9 mouse cellular contexts compared by ENCODE assay signal in genomic region chr9:59680534-59680875, GRCm38 (mm10). TPM values are rescaled to one million over a fixed set of nuclear protein-coding genes. Genes with fewer than 3 reads are reported as not detected.
A peak's percentile ranks its signal among the peaks of the same experiment; 100 is the strongest.
DNase-seq lines count a peak whose midpoint lies in the region; ATAC-seq and TF ChIP-seq lines count a peak whose summit lies in the region.
"Had no signal": no experiment of that assay in that cellular context is flagged by ENCODE, and none has a peak within 500 bp of the region (broad histone marks: within the 10 kb centered on the region; RNA-seq: fewer than 3 reads in every experiment).

No protein-coding gene starts in this region.

- intact Hi-C loops in heart, postnatal 10 days (cut with DNase I) = no loop called here

- peak; percentile 14; the same call in 1 of the 2 replicates for ATAC-seq in heart, embryonic 15.5 days (replicated peaks; ENCODE audit: insufficient number of reproducible peaks, insufficient read depth, low FRiP score, low read depth)
- peak; percentile 26; the same call in 1 of the 2 replicates for ATAC-seq in forebrain, embryonic 16.5 days
- ATAC-seq in liver, embryonic 16.5 days (ENCODE audit: low read depth) = 0 out of 2 replicates have a peak, but pooled peaks have one; percentile 14

- peak overlapping the region; percentile 49 for H3K4me3 ChIP-seq in heart, embryonic 15.5 days
- peak overlapping the region; percentile 70 for H3K4me3 ChIP-seq in ES-Bruce4 (ENCODE audit: low read depth, low read length)
- peak overlapping the region; percentile 66 for H3K4me3 ChIP-seq in forebrain, embryonic 16.5 days (replicated peaks; ENCODE audit: low read length)
- peak overlapping the region; percentile 41 for H3K4me3 ChIP-seq in liver, embryonic 16.5 days (ENCODE audit: low read depth, low read length)

- no peak for DNase-seq in heart, postnatal 10 days
- DNase-seq in adrenal gland, postnatal 25 days = no peak
- no peak for DNase-seq in left cerebral cortex, adult 9 months (ENCODE audit: low spot score in 2 of 2)
- no peak for DNase-seq in adrenal gland, adult (ENCODE audit: inconsistent age in 2 of 2, low spot score in 1 of 2)

- TF ChIP-seq EP300 in ES-Bruce4 (IDR thresholded peaks at IDR 0.05; ENCODE audit: insufficient read depth, low read depth, low read length) = no peak

- TF ChIP-seq POLR2A in ES-Bruce4 (IDR thresholded peaks at IDR 0.05; ENCODE audit: insufficient read depth, low read length) = no peak

- H3K27ac ChIP-seq in heart, embryonic 15.5 days = no peak overlapping the region
- no peak overlapping the region for H3K27ac ChIP-seq in ES-Bruce4 (ENCODE audit: insufficient read depth, low read length)
- no peak overlapping the region for H3K27ac ChIP-seq in forebrain, embryonic 16.5 days (ENCODE audit: low read length)
- H3K27ac ChIP-seq in liver, embryonic 16.5 days (ENCODE audit: low read length) = no peak overlapping the region

- H3K27me3 ChIP-seq in heart, embryonic 15.5 days = peaks cover 17% of the 10 kb centered on the region
- H3K27me3 ChIP-seq in ES-Bruce4 (ENCODE audit: control insufficient read depth, insufficient read depth, low read length, poor library complexity, severe bottlenecking) = no peaks in the 10 kb centered on the region
- H3K27me3 ChIP-seq in forebrain, embryonic 16.5 days (replicated peaks; ENCODE audit: control insufficient read depth, insufficient read depth, low read length) = no peaks in the 10 kb centered on the region; the same call in 1 of the 2 replicates
- H3K27me3 ChIP-seq in liver, embryonic 16.5 days (ENCODE audit: control insufficient read depth, insufficient read depth, low read depth, low read length) = peaks cover 54% of the 10 kb centered on the region

- H3K4me1 ChIP-seq in heart, embryonic 15.5 days (replicated peaks) = peaks cover 18% of the 10 kb centered on the region
- no peaks in the 10 kb centered on the region for H3K4me1 ChIP-seq in ES-Bruce4 (ENCODE audit: control insufficient read depth, insufficient read depth, low read length)
- H3K4me1 ChIP-seq in forebrain, embryonic 16.5 days (replicated peaks; ENCODE audit: control insufficient read depth, insufficient read depth, low read length) = peaks cover 12% of the 10 kb centered on the region
- H3K4me1 ChIP-seq in liver, embryonic 16.5 days (ENCODE audit: control insufficient read depth, low read depth, low read length) = peaks cover 7% of the 10 kb centered on the region

- 19% methylated on average over 16 of the region's 16 CpGs for WGBS in heart, embryonic 15.5 days
- WGBS in forebrain, embryonic 16.5 days = 10% methylated on average over 16 of the region's 16 CpGs
- 27% methylated on average over 16 of the region's 16 CpGs for WGBS in liver, embryonic 16.5 days (ENCODE audit: insufficient replicate concordance)

- H3K9me3 ChIP-seq in heart, embryonic 15.5 days (replicated peaks) = no peaks in the 10 kb centered on the region
- no peaks in the 10 kb centered on the region for H3K9me3 ChIP-seq in ES-Bruce4 (replicated peaks; ENCODE audit: control insufficient read depth, insufficient read depth, low read length, poor library complexity, severe bottlenecking)
- H3K9me3 ChIP-seq in forebrain, embryonic 16.5 days (ENCODE audit: control insufficient read depth, low read length) = no peaks in the 10 kb centered on the region
- H3K9me3 ChIP-seq in liver, embryonic 16.5 days (replicated peaks; ENCODE audit: control insufficient read depth, low read length) = no peaks in the 10 kb centered on the region
- H3K9me3 ChIP-seq: G1E had no signal

- peaks cover 40% of the 10 kb centered on the region for H3K36me3 ChIP-seq in heart, embryonic 15.5 days
- H3K36me3 ChIP-seq in ES-Bruce4 (ENCODE audit: control insufficient read depth, insufficient read depth, low read length, poor library complexity, severe bottlenecking) = peaks cover 27% of the 10 kb centered on the region
- peaks cover 19% of the 10 kb centered on the region for H3K36me3 ChIP-seq in forebrain, embryonic 16.5 days (ENCODE audit: control insufficient read depth, insufficient read depth)
- H3K36me3 ChIP-seq in liver, embryonic 16.5 days (ENCODE audit: control insufficient read depth, insufficient read depth) = no peaks in the 10 kb centered on the region

- H3K9ac ChIP-seq in heart, embryonic 15.5 days = peak overlapping the region; percentile 57
- H3K9ac ChIP-seq in ES-Bruce4 (ENCODE audit: low read depth, poor library complexity, severe bottlenecking) = peak overlapping the region; percentile 57
- peak overlapping the region; percentile 69 for H3K9ac ChIP-seq in forebrain, embryonic 16.5 days (replicated peaks; ENCODE audit: low read depth, low read length)
- no peak overlapping the region for H3K9ac ChIP-seq in liver, embryonic 16.5 days (ENCODE audit: low read depth, low read length)

- H3K4me2 ChIP-seq in heart, embryonic 15.5 days = peak overlapping the region; percentile 97
- H3K4me2 ChIP-seq in forebrain, embryonic 16.5 days (ENCODE audit: low read length) = peak overlapping the region; percentile 86
- H3K4me2 ChIP-seq in liver, embryonic 16.5 days (ENCODE audit: low read depth, low read length) = peak overlapping the region; percentile 65

- no peak for TF ChIP-seq CTCF in ES-Bruce4 (IDR thresholded peaks at IDR 0.05; ENCODE audit: low read depth, low read length)

RNA-seq across cellular contexts. Expression of gene Gramd2, which starts 0.6 kb away (rescaled TPM):
- polyA plus RNA-seq in heart, embryonic 15.5 days (2015; fragmentation: Nextera tagmentation; extraction: Ambion mirVana) = 0.31 and 0.65 TPM in 2 replicates
- total RNA-seq in heart, postnatal 10 days (2021) = under 1 TPM in 1 of 2 experiments, not detected in 1; 0.26 TPM
- 4.5 and 5.2 TPM in 2 replicates for polyA plus RNA-seq in ES-Bruce4 (2011; ENCODE audit: insufficient read depth, insufficient read length, low read depth, missing spikeins)
- polyA plus RNA-seq in forebrain, embryonic 16.5 days (2015; fragmentation: Nextera tagmentation; extraction: Ambion mirVana) = 3.7 and 5.4 TPM in 2 replicates
- polyA plus RNA-seq in liver, embryonic 16.5 days (2015; fragmentation: Nextera tagmentation; extraction: Ambion mirVana) = 0.25 and 0.27 TPM in 2 replicates
- total RNA-seq in adrenal gland, postnatal 25 days (2021) = 0.12 and 0.24 TPM in 2 replicates
- total RNA-seq: G1E had no signal
- polyA plus RNA-seq: G1E had no signal

RNA-seq across cellular contexts. Expression of gene Pkm, which starts 24.3 kb away (rescaled TPM):
- 1,637 and 1,814 TPM in 2 replicates for polyA plus RNA-seq in heart, embryonic 15.5 days (2015; fragmentation: Nextera tagmentation; extraction: Ambion mirVana)
- 1,000 to 10,000 TPM; 1,252 to 1,287 TPM for total RNA-seq in heart, postnatal 10 days (2021)
- 2,048 and 2,433 TPM in 2 replicates for polyA plus RNA-seq in ES-Bruce4 (2011; ENCODE audit: insufficient read depth, insufficient read length, low read depth, missing spikeins)
- polyA plus RNA-seq in forebrain, embryonic 16.5 days (2015; fragmentation: Nextera tagmentation; extraction: Ambion mirVana) = 1,186 and 1,222 TPM in 2 replicates
- 152 and 158 TPM in 2 replicates for polyA plus RNA-seq in liver, embryonic 16.5 days (2015; fragmentation: Nextera tagmentation; extraction: Ambion mirVana)
- 706 and 770 TPM in 2 replicates for total RNA-seq in adrenal gland, postnatal 25 days (2021)
